ENCODE assay signal across 9 mouse cellular contexts in genomic region chr2:71203819-71204432, GRCm38 (mm10). TPM values are rescaled to one million over a fixed set of nuclear protein-coding genes. Genes with fewer than 3 reads are reported as not detected.
DNase-seq lines count a peak whose midpoint lies in the region; ATAC-seq and TF ChIP-seq lines count a peak whose summit lies in the region.
"Had no signal": no experiment of that assay in that cellular context is flagged by ENCODE, and none has a peak within 500 bp of the region (broad histone marks: within the 10 kb centered on the region; RNA-seq: fewer than 3 reads in every experiment).

No protein-coding gene starts in this region.

- no peak overlapping the region for H3K9ac ChIP-seq in heart, embryonic 15.5 days
- peak overlapping the region; percentile 27; the same call in 1 of the 2 replicates for H3K9ac ChIP-seq in liver, embryonic 14.5 days (replicated peaks)
- no peak overlapping the region for H3K9ac ChIP-seq in stomach, embryonic 15.5 days
- H3K9ac ChIP-seq: midbrain, embryonic 12.5 days had no signal

- TF ChIP-seq CTCF in liver, embryonic 14.5 days (IDR thresholded peaks at IDR 0.05; ENCODE audit: low read depth): no peak

- peak overlapping the region; percentile 23; the same call in 1 of the 2 replicates for H3K4me2 ChIP-seq in heart, embryonic 15.5 days
- peak overlapping the region; percentile 60 for H3K4me2 ChIP-seq in liver, embryonic 14.5 days (ENCODE audit: low read depth)
- peak overlapping the region; percentile 25; the same call in 1 of the 2 replicates for H3K4me2 ChIP-seq in stomach, embryonic 15.5 days
- H3K4me2 ChIP-seq: midbrain, embryonic 12.5 days had no signal

- H3K4me1 ChIP-seq in megakaryocyte, embryonic 14.5 days: peaks cover 44% of the 10 kb centered on the region
- no peaks in the 10 kb centered on the region for H3K4me1 ChIP-seq in heart, embryonic 15.5 days (replicated peaks)
- peaks cover 2 to 3% of the 10 kb centered on the region in 2 experiments; a peak in 1 of 4 replicates for H3K4me1 ChIP-seq in liver, embryonic 14.5 days (replicated peaks; ENCODE audit: control insufficient read depth in 2 of 2, insufficient read depth in 2 of 2, low read length in 1 of 2)
- no peaks in the 10 kb centered on the region for H3K4me1 ChIP-seq in stomach, embryonic 15.5 days
- H3K4me1 ChIP-seq: midbrain, embryonic 12.5 days had no signal

- no peak overlapping the region for H3K27ac ChIP-seq in heart, embryonic 15.5 days
- no peak overlapping the region for H3K27ac ChIP-seq in liver, embryonic 14.5 days
- H3K27ac ChIP-seq in stomach, embryonic 15.5 days: no peak overlapping the region
- H3K27ac ChIP-seq: midbrain, embryonic 12.5 days had no signal

- ATAC-seq in megakaryocyte, adult 5-6 weeks (ENCODE audit: poor library complexity, severe bottlenecking): no peak
- peak; percentile 55; the same call in 1 of the 2 replicates for ATAC-seq in heart, embryonic 15.5 days (replicated peaks; ENCODE audit: insufficient number of reproducible peaks, insufficient read depth, low FRiP score, low read depth)
- ATAC-seq in liver, embryonic 14.5 days (ENCODE audit: insufficient read depth): peak; percentile 58; the same call in 1 of the 2 replicates
- no peak for ATAC-seq in stomach, embryonic 15.5 days (ENCODE audit: insufficient read depth, low FRiP score, low read depth)

- peak in 1 of 3 experiments; percentile 7 for DNase-seq in liver, embryonic 14.5 days (ENCODE audit: low read depth in 3 of 3, low spot score in 3 of 3)
- no peak for DNase-seq in spleen, postnatal 36 days (ENCODE audit: low spot score in 2 of 2)
- no peak for DNase-seq in cerebellum, adult 9-11 months
- no peak for DNase-seq in adrenal gland, adult (ENCODE audit: inconsistent age in 2 of 2, low spot score in 1 of 2)

- peaks cover 7% of the 10 kb centered on the region for H3K36me3 ChIP-seq in megakaryocyte, embryonic 14.5 days (replicated peaks; ENCODE audit: low read length)
- H3K36me3 ChIP-seq in heart, embryonic 15.5 days: no peaks in the 10 kb centered on the region
- no peaks in the 10 kb centered on the region for H3K36me3 ChIP-seq in liver, embryonic 14.5 days (replicated peaks; ENCODE audit: control insufficient read depth, insufficient read depth, low read depth)
- no peaks in the 10 kb centered on the region for H3K36me3 ChIP-seq in stomach, embryonic 15.5 days
- H3K36me3 ChIP-seq: midbrain, embryonic 12.5 days had no signal

- peaks cover 1% of the 10 kb centered on the region for H3K27me3 ChIP-seq in megakaryocyte, embryonic 14.5 days (replicated peaks)
- H3K27me3 ChIP-seq in heart, embryonic 15.5 days: no peaks in the 10 kb centered on the region
- H3K27me3 ChIP-seq in liver, embryonic 14.5 days (ENCODE audit: control insufficient read depth, insufficient read depth, low read length): no peaks in the 10 kb centered on the region
- H3K27me3 ChIP-seq in stomach, embryonic 15.5 days (replicated peaks): no peaks in the 10 kb centered on the region
- H3K27me3 ChIP-seq: midbrain, embryonic 12.5 days had no signal

- peaks cover 14% of the 10 kb centered on the region for H3K9me3 ChIP-seq in megakaryocyte, embryonic 14.5 days
- no peaks in the 10 kb centered on the region for H3K9me3 ChIP-seq in heart, embryonic 15.5 days (replicated peaks)
- no peaks in the 10 kb centered on the region for H3K9me3 ChIP-seq in liver, embryonic 14.5 days (ENCODE audit: control insufficient read depth, low read length)
- no peaks in the 10 kb centered on the region for H3K9me3 ChIP-seq in stomach, embryonic 15.5 days
- H3K9me3 ChIP-seq: midbrain, embryonic 12.5 days had no signal

- peak overlapping the region; percentile 8 for H3K4me3 ChIP-seq in megakaryocyte, embryonic 14.5 days (replicated peaks)
- H3K4me3 ChIP-seq in heart, embryonic 15.5 days: no peak overlapping the region; the same call in 1 of the 2 replicates
- peak overlapping the region; percentile 32 to 64 for H3K4me3 ChIP-seq in liver, embryonic 14.5 days (ENCODE audit: insufficient read depth in 1 of 2, low read depth in 2 of 2, low read length in 2 of 2)
- no peak overlapping the region for H3K4me3 ChIP-seq in stomach, embryonic 15.5 days (replicated peaks)
- H3K4me3 ChIP-seq: midbrain, embryonic 12.5 days had no signal

- TF ChIP-seq EP300 in liver, embryonic 14.5 days (IDR thresholded peaks at IDR 0.05; ENCODE audit: low read depth): no peak

- 52% methylated on average over 16 of the region's 16 CpGs for WGBS in heart, embryonic 15.5 days
- WGBS in liver, embryonic 14.5 days (ENCODE audit: insufficient replicate concordance): 26% methylated on average over 16 of the region's 16 CpGs
- 50% methylated on average over 16 of the region's 16 CpGs for WGBS in stomach, embryonic 15.5 days

RNA-seq across cellular contexts. Expression of gene Dync1i2, which starts 7.6 kb away (rescaled TPM):
- polyA plus RNA-seq in megakaryocyte, embryonic 14.5 days (2012; ENCODE audit: insufficient read depth, low replicate concordance): 15.3 TPM in 1 of 2 replicates, not detected in the other
- 119 and 139 TPM in 2 replicates for total RNA-seq in megakaryocyte, adult 5-6 weeks (2015)
- 126 TPM in 2 replicates for total RNA-seq in megakaryocyte, adult 5-6 weeks (2017)
- polyA plus RNA-seq in heart, embryonic 15.5 days (2015; fragmentation: Nextera tagmentation; extraction: Ambion mirVana): 56.7 and 64.0 TPM in 2 replicates
- 15.2 and 24.8 TPM in 2 replicates for polyA plus RNA-seq in liver, embryonic 14.5 days (2012; rRNA removed)
- 29.9 and 36.7 TPM in 2 replicates for polyA plus RNA-seq in liver, embryonic 14.5 days (2014; fragmentation: Nextera tagmentation; extraction: Ambion mirVana)
- 78.1 and 80.5 TPM in 2 replicates for polyA plus RNA-seq in stomach, embryonic 15.5 days (2015; fragmentation: Nextera tagmentation; extraction: Ambion mirVana)

Comparison
In these comparisons a context has a peak if more than half of its experiments do, and no peak if none do; other contexts are left out.
1. H3K4me3 ChIP-seq: peak in megakaryocyte, embryonic 14.5 days (single experiment) and liver, embryonic 14.5 days (2 of 2); none in heart, embryonic 15.5 days (single experiment) and stomach, embryonic 15.5 days (single experiment).
2. ATAC-seq: peak in heart, embryonic 15.5 days (single experiment) and liver, embryonic 14.5 days (single experiment); none in megakaryocyte, adult 5-6 weeks (single experiment) and stomach, embryonic 15.5 days (single experiment).
3. Peak in every context shown above with its lines, with median percentiles within 50 percentile points of each other: H3K4me2 ChIP-seq.